Mouse (Mus musculus): ENCODE results near the gene Rab40c. TPM values are rescaled to one million over a fixed set of nuclear protein-coding genes. Genes with fewer than 3 reads are reported as not detected.
A peak's percentile ranks its signal among the peaks of the same experiment; 100 is the strongest.

Gene Rab40c
- polyA plus RNA-seq, 1 experiment from 2014 or later: 20.2 TPM

GRCm38 (mm10) chr17:25842509-25842908 lies 77.0 kb downstream of the Rab40c start:
- no peak for ATAC-seq (ENCODE audit: low FRiP score, low TSS enrichment)
- Histone ChIP-seq H3K36me3 (ENCODE audit: control insufficient read depth, insufficient read depth, low read length) (peaks cover 33% of the 10 kb centered on the region), H3K27ac (replicated peaks) (no peak overlapping the region), H3K9ac (ENCODE audit: low read length) (no peak overlapping the region), H3K4me3 (ENCODE audit: low read depth, low read length) (no peak overlapping the region), H3K27me3 (ENCODE audit: control insufficient read depth, insufficient read depth, low read length) (no peaks in the 10 kb centered on the region), H3K9me3 (ENCODE audit: control insufficient read depth, low read length) (no peaks in the 10 kb centered on the region), H3K4me1 (replicated peaks; ENCODE audit: control insufficient read depth, insufficient read depth) (no peaks in the 10 kb centered on the region; the same call in 1 of the 2 replicates), H3K4me2 (replicated peaks; ENCODE audit: low read depth) (no peak overlapping the region)
- 82% methylated on average over 3 of the region's 3 CpGs for WGBS
- no peak for DNase-seq (ENCODE audit: low spot score)
- TF ChIP-seq EP300 (optimal IDR thresholded peaks at IDR 0.05) (no peak), CTCF (IDR thresholded peaks at IDR 0.05; ENCODE audit: low read depth) (no peak)

GRCm38 (mm10) chr17:25841117-25841880 lies 78.2 kb downstream of the Rab40c start, which contains the start of gene Gm20683:
TSS of gene Gm20683 (minus strand) at chr17:25841763.
- peaks cover 8% of the 10 kb centered on the region for H3K4me1 ChIP-seq (replicated peaks; ENCODE audit: control insufficient read depth, insufficient read depth)
- DNase-seq (ENCODE audit: low spot score): no peak
- ATAC-seq (ENCODE audit: low FRiP score, low TSS enrichment): no peak
- WGBS: 93% methylated on average over 22 of the region's 22 CpGs
- no peak within 1 kb of the TSS for H3K27ac ChIP-seq (replicated peaks)
- H3K4me2 ChIP-seq (replicated peaks; ENCODE audit: low read depth): no peak within 1 kb of the TSS
- H3K36me3 ChIP-seq (ENCODE audit: control insufficient read depth, insufficient read depth, low read length): peaks cover 33% of the 10 kb centered on the region
- H3K9ac ChIP-seq (ENCODE audit: low read length): no peak within 1 kb of the TSS
- H3K9me3 ChIP-seq (ENCODE audit: control insufficient read depth, low read length): no peaks in the 10 kb centered on the region
- no peaks in the 10 kb centered on the region for H3K27me3 ChIP-seq (ENCODE audit: control insufficient read depth, insufficient read depth, low read length)
- H3K4me3 ChIP-seq (ENCODE audit: low read depth, low read length): no peak within 1 kb of the TSS
- TF ChIP-seq EP300 (optimal IDR thresholded peaks at IDR 0.05) (no peak), CTCF (IDR thresholded peaks at IDR 0.05; ENCODE audit: low read depth) (no peak)

- Histone ChIP-seq H3K4me1 (replicated peaks; ENCODE audit: control insufficient read depth, insufficient read depth) (peaks cover 11% of the 10 kb centered on the region), H3K4me2 (replicated peaks; ENCODE audit: low read depth) (no peak overlapping the region), H3K36me3 (ENCODE audit: control insufficient read depth, insufficient read depth, low read length) (peaks cover 33% of the 10 kb centered on the region), H3K4me3 (ENCODE audit: low read depth, low read length) (no peak overlapping the region), H3K9me3 (ENCODE audit: control insufficient read depth, low read length) (no peaks in the 10 kb centered on the region), H3K27ac (replicated peaks) (no peak overlapping the region), H3K27me3 (ENCODE audit: control insufficient read depth, insufficient read depth, low read length) (no peaks in the 10 kb centered on the region), H3K9ac (ENCODE audit: low read length) (no peak overlapping the region)
- 92% methylated on average over 6 of the region's 6 CpGs for WGBS
- TF ChIP-seq CTCF (IDR thresholded peaks at IDR 0.05; ENCODE audit: low read depth): no peak
- TF ChIP-seq EP300 (optimal IDR thresholded peaks at IDR 0.05): no peak
- no peak for DNase-seq (ENCODE audit: low spot score)
- no peak for ATAC-seq (ENCODE audit: low FRiP score, low TSS enrichment)
Observed at GRCm38 (mm10) chr17:25840519-25840918, 79.0 kb downstream of the Rab40c start.

- H3K36me3 ChIP-seq (ENCODE audit: control insufficient read depth, insufficient read depth, low read length): peaks cover 33% of the 10 kb centered on the region
- peaks cover 15% of the 10 kb centered on the region for H3K4me1 ChIP-seq (replicated peaks; ENCODE audit: control insufficient read depth, insufficient read depth)
Observed at GRCm38 (mm10) chr17:25839455-25840235, 79.9 kb downstream of the Rab40c start.

GRCm38 (mm10) chr17:25838904-25839303 lies 80.6 kb downstream of the Rab40c start:
- Histone ChIP-seq H3K4me2 (replicated peaks; ENCODE audit: low read depth) (no peak overlapping the region), H3K4me1 (replicated peaks; ENCODE audit: control insufficient read depth, insufficient read depth) (peaks cover 21% of the 10 kb centered on the region), H3K27ac (replicated peaks) (peak overlapping the region; percentile 35; the same call in 1 of the 2 replicates), H3K4me3 (ENCODE audit: low read depth, low read length) (no peak overlapping the region), H3K36me3 (ENCODE audit: control insufficient read depth, insufficient read depth, low read length) (peaks cover 33% of the 10 kb centered on the region), H3K27me3 (ENCODE audit: control insufficient read depth, insufficient read depth, low read length) (no peaks in the 10 kb centered on the region), H3K9me3 (ENCODE audit: control insufficient read depth, low read length) (no peaks in the 10 kb centered on the region), H3K9ac (ENCODE audit: low read length) (no peak overlapping the region)
- TF ChIP-seq CTCF (IDR thresholded peaks at IDR 0.05; ENCODE audit: low read depth) (no peak), EP300 (optimal IDR thresholded peaks at IDR 0.05) (no peak)
- no peak for ATAC-seq (ENCODE audit: low FRiP score, low TSS enrichment)
- WGBS: 78% methylated on average over 4 of the region's 4 CpGs
- DNase-seq (ENCODE audit: low spot score): no peak

More at GRCm38 (mm10) chr17:25839455-25840235, 79.9 kb downstream of the Rab40c start:
- Histone ChIP-seq H3K27me3 (ENCODE audit: control insufficient read depth, insufficient read depth, low read length) (no peaks in the 10 kb centered on the region), H3K9me3 (ENCODE audit: control insufficient read depth, low read length) (no peaks in the 10 kb centered on the region), H3K4me3 (ENCODE audit: low read depth, low read length) (no peak overlapping the region), H3K4me2 (replicated peaks; ENCODE audit: low read depth) (no peak overlapping the region), H3K27ac (replicated peaks) (peak overlapping the region; percentile 35; the same call in 1 of the 2 replicates), H3K9ac (ENCODE audit: low read length) (no peak overlapping the region)
- DNase-seq (ENCODE audit: low spot score) (no peak), ATAC-seq (ENCODE audit: low FRiP score, low TSS enrichment) (no peak)
- no peak for TF ChIP-seq EP300 (optimal IDR thresholded peaks at IDR 0.05)
- WGBS: 79% methylated on average over 14 of the region's 14 CpGs

All from stomach, postnatal 0 days (tissue).